ENCODE assay signal across 8 mouse cellular contexts in the genomic region with DNA sequence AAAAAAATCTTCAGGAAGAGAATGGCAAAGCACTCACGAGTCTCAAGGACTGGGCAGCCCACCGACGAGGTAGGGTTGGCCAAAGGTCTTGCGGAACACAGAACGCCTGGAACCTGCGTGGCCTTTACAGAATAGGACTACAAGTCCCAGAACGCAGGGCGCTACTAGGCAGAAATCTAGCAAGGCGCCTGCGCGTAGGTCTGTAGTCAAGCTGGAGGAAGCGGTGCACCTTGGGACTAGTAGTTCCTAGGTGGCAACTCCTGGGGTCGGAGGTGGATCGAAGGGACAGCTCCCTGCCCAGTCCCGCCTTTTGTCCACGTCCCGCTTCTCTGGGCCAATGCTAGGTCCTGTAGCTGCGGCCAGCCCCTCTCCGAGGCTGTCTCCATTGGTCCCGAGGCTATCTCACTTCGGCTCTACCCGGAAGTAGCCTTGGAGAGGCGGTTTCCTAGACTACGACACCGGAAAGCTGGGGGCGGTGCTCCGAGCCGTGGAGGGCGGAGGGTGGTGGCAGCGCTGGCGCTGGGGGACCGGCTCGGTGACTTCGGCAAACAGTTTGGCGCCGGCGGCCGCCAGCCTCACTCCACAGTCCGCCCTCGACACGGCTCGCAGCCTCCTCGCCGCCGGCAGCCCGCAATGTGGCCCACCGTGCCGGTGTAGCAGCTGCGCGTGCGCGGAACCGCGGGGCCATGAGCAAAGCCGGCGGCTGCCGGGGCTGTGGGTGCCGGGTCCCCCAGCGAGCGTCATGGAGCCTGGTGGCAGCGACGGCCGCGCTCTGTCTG. TPM values are rescaled to one million over a fixed set of nuclear protein-coding genes. Genes with fewer than 3 reads are reported as not detected.
A peak's percentile ranks its signal among the peaks of the same experiment; 100 is the strongest.
DNase-seq lines count a peak whose midpoint lies in the region; ATAC-seq lines count a peak whose summit lies in the region.

A gene (plus strand): TSS at position 491 of the 779 bp plus-strand sequence.

- under 1% methylated on average over 64 of the region's 64 CpGs for WGBS in hindbrain, embryonic 15.5 days

- H3K9me3 ChIP-seq in hindbrain, embryonic 15.5 days = no peaks in the 10 kb centered on the region

- no peaks in the 10 kb centered on the region for H3K36me3 ChIP-seq in hindbrain, embryonic 15.5 days

- H3K4me2 ChIP-seq in hindbrain, embryonic 15.5 days = peak within 1 kb of the TSS; percentile 84

- peaks cover 22% of the 10 kb centered on the region for H3K4me1 ChIP-seq in hindbrain, embryonic 15.5 days (replicated peaks)

- DNase-seq in T-cell, adult 2 months (ENCODE audit: low spot score) = peak; percentile 99
- peak; percentile 96 for DNase-seq in cerebellum, postnatal 36 days
- DNase-seq in frontal cortex, postnatal 36 days (ENCODE audit: low spot score in 2 of 2) = peak; percentile 99
- peak; percentile 99 for DNase-seq in left cerebral cortex, adult 11 months (ENCODE audit: low spot score)
- peak; percentile 98 to 100 for DNase-seq in lung, postnatal 4 days
- peak; percentile 96 for DNase-seq in retina, postnatal 7 days (ENCODE audit: low read depth, low spot score)
- DNase-seq in urinary bladder, adult 2 months (ENCODE audit: low spot score) = peak; percentile 92

- ATAC-seq in hindbrain, embryonic 15.5 days (ENCODE audit: low FRiP score, low read depth) = peak; percentile 100

- H3K9ac ChIP-seq in hindbrain, embryonic 15.5 days = peak within 1 kb of the TSS; percentile 68

- peak within 1 kb of the TSS; percentile 91 for H3K27ac ChIP-seq in hindbrain, embryonic 15.5 days (replicated peaks)

- H3K4me3 ChIP-seq in hindbrain, embryonic 15.5 days = peak within 1 kb of the TSS; percentile 83

- no peaks in the 10 kb centered on the region for H3K27me3 ChIP-seq in hindbrain, embryonic 15.5 days

RNA-seq across cellular contexts. Expression of the gene that starts here (rescaled TPM):
- polyA plus RNA-seq in hindbrain, embryonic 15.5 days (2015; fragmentation: Nextera tagmentation; extraction: Ambion mirVana) = 18.1 and 19.7 TPM in 2 replicates
- polyA plus RNA-seq in urinary bladder, adult 2 months (2012; rRNA removed) = 12.3 and 12.8 TPM in 2 replicates

Comparison
In these comparisons a context has a peak if more than half of its experiments do, and no peak if none do; other contexts are left out.
1. Peak in every context shown above with its lines: DNase-seq, ATAC-seq, H3K4me3 ChIP-seq and H3K27ac ChIP-seq.